In genomic region chr12:91088271-91088670, GRCm38 (mm10) we compare ENCODE assay signal across 11 mouse cellular contexts.
DNase-seq lines count a peak whose midpoint lies in the region; ATAC-seq and TF ChIP-seq lines count a peak whose summit lies in the region.
"Had no signal": no experiment of that assay in that cellular context is flagged by ENCODE, and none has a peak within 500 bp of the region (broad histone marks: within the 10 kb centered on the region; RNA-seq: fewer than 3 reads in every experiment).

No protein-coding gene starts in this region.

- no peak overlapping the region for H3K4me2 ChIP-seq in lung, embryonic 14.5 days
- H3K4me2 ChIP-seq: heart, embryonic 12.5 days had no signal

- no peak overlapping the region for H3K27ac ChIP-seq in lung, embryonic 14.5 days (ENCODE audit: low read depth)
- H3K27ac ChIP-seq: forebrain, embryonic 10.5 days had no signal

- peak; percentile 7 to 53 for DNase-seq in frontal cortex, adult 2 months (ENCODE audit: extremely low spot score in 1 of 2, low spot score in 1 of 2)
- no peak for DNase-seq in frontal cortex, postnatal 10 days (ENCODE audit: low spot score in 2 of 2)
- no peak for DNase-seq in lung, embryonic 14.5 days
- DNase-seq in lung, postnatal 25 days (ENCODE audit: low spot score): no peak
- peak; percentile 34 for DNase-seq in cerebellum, adult 11 months
- peak; percentile 15 for DNase-seq in layer of hippocampus, adult 9-11 months
- no peak for DNase-seq in ovary, postnatal 14 days (ENCODE audit: low spot score)
- no peak for DNase-seq in thymus, postnatal 0 days (ENCODE audit: low spot score)
- DNase-seq: lung, adult 2 months had no signal

- 75% methylated on average over 4 of the region's 4 CpGs for WGBS in lung, embryonic 14.5 days

- H3K36me3 ChIP-seq in lung, embryonic 14.5 days (ENCODE audit: insufficient read depth): no peaks in the 10 kb centered on the region
- H3K36me3 ChIP-seq: forebrain, embryonic 10.5 days; heart, embryonic 12.5 days had no signal

- no peak for ATAC-seq in lung, embryonic 14.5 days (ENCODE audit: insufficient read depth)

- H3K9ac ChIP-seq in lung, embryonic 14.5 days: no peak overlapping the region
- H3K9ac ChIP-seq: heart, embryonic 12.5 days had no signal

- no peaks in the 10 kb centered on the region for H3K4me1 ChIP-seq in lung, embryonic 14.5 days (ENCODE audit: insufficient read depth)
- H3K4me1 ChIP-seq: forebrain, embryonic 10.5 days; heart, embryonic 12.5 days had no signal

- no peak overlapping the region for H3K4me3 ChIP-seq in lung, embryonic 14.5 days (ENCODE audit: low read depth, low read length)
- H3K4me3 ChIP-seq: forebrain, embryonic 10.5 days; heart, embryonic 12.5 days had no signal

- H3K9me3 ChIP-seq in lung, embryonic 14.5 days (ENCODE audit: low read depth, low read length): no peaks in the 10 kb centered on the region
- H3K9me3 ChIP-seq: forebrain, embryonic 10.5 days; heart, embryonic 12.5 days had no signal

- no peaks in the 10 kb centered on the region for H3K27me3 ChIP-seq in lung, embryonic 14.5 days (ENCODE audit: insufficient read depth, low read length)
- H3K27me3 ChIP-seq: heart, embryonic 12.5 days had no signal

- TF ChIP-seq CTCF in lung, embryonic 14.5 days (IDR thresholded peaks at IDR 0.05; ENCODE audit: low read depth): peak; percentile 27; the same call in 1 of the 2 replicates

Comparison
In these comparisons a context has a peak if more than half of its experiments do, and no peak if none do; other contexts are left out.
1. DNase-seq: peak in frontal cortex, adult 2 months (2 of 2), cerebellum, adult 11 months (single experiment) and layer of hippocampus, adult 9-11 months (single experiment); none in frontal cortex, postnatal 10 days (0 of 2), lung, embryonic 14.5 days (single experiment), lung, postnatal 25 days (single experiment), ovary, postnatal 14 days (single experiment) and thymus, postnatal 0 days (single experiment).